Mouse (Mus musculus) erythroblast, adult 5-6 weeks (primary cell): ENCODE measurements around the gene Itgad. TPM values are rescaled to one million over a fixed set of nuclear protein-coding genes. Genes with fewer than 3 reads are reported as not detected.
A peak's percentile ranks its signal among the peaks of the same experiment; 100 is the strongest.

Experiments
- ATAC-seq: replicated peaks from 2 replicates; pipeline ENCODE4 v1.8.0; 2016; ENCODE audit warnings: moderate number of reproducible peaks, mild to moderate bottlenecking, moderate TSS enrichment, inconsistent platforms; ENCODE audit not compliant: poor library complexity, low FRiP score, severe bottlenecking
- total RNA-seq, 2 experiments: library from RNA; stranded (forward) in 1 of 2; stranded (reverse) in 1 of 2; fragments of 150-400 nt in 1 of 2; fragments of 200-764, 138-1000 nt in 1 of 2; gene quantifications; 2 replicates each; pipeline versions ENCODE4 v1.2.3 to v1.2.4; 2015 to 2017; ENCODE audit warnings: low replicate concordance in 2 of 2

Itgad gene
- total RNA-seq, 2 experiments from 2014 or later: 3.5 to 21.2 TPM

GRCm38 (mm10) chr7:128238991-128239390, 84.8 kb downstream of the Itgad start:
- ATAC-seq: peak; percentile 36; the same call in 1 of the 2 replicates

DNA sequence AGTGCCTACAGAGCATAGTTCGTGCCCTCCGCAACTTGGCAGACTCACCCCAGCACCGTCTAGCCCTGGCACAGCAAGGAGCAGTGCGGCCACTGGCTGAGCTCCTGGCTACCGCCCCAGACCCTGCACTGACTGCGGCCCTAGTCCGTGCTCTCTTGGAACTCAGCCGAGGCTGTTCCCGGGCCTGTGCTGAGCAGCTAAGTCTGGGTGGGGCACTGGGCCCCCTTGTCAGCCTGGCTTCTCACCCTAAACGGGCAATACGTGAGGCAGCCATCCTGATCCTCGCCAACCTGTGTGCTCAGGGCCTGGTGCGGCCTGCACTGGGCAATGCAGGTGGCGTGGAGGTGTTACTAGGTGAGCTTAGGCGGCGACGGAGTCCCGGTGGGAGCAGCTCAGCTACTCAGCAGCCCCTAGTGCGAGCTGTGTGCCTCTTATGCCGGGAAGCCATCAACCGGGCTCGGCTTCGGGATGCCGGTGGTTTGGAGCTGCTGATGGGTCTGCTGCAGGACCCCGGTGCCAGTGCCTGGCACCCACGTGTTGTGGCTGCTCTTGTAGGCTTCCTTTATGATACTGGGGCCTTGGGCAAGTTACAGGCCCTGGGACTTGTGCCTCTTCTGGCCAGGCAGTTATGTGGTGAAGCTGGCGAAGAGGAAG, 86.1 kb downstream of the Itgad start:
- ATAC-seq: no peak

DNA sequence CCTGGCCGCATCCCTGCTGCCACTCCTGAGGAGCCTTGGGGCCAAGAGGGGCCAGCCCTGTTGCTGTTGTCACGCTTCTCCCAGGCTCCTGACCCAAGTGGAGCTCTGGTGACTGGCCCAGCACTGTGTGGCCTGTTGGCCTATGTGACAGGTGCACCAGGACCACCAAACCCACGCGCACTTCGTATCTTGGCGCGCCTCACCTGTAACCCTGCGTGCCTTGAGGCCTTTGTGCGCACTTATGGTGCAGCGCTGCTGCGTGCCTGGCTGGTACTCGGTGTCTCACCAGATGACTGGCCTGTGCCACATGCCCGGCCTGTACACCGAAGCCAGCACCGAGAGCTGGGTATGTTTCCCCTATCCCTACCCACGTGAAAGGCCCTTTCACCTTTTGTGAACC, 88.2 kb downstream of the Itgad start:
- no peak for ATAC-seq

DNA sequence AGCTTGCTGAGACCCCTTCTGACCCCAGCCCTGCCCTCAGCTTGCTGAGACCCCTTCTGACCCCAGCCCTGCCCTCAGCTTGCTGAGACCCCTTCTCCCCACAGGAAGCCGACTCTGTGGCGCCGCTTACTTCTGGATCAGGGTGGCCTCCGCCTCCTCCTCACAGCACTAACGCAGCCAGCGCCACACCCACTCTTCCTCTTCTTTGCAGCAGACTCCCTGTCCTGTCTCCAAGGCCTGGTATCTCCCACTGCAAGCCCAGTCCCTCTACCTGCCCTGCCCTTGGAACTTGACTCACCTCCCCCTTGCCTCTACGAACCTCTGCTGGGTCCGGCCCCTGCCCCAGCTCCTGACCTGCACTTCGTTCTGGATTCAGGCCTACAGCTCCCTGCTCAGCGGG, 89.7 kb downstream of the Itgad start:
- no peak for ATAC-seq

- ATAC-seq: no peak
Observed at GRCm38 (mm10) chr7:128244410-128245025, 90.3 kb downstream of the Itgad start.

DNA sequence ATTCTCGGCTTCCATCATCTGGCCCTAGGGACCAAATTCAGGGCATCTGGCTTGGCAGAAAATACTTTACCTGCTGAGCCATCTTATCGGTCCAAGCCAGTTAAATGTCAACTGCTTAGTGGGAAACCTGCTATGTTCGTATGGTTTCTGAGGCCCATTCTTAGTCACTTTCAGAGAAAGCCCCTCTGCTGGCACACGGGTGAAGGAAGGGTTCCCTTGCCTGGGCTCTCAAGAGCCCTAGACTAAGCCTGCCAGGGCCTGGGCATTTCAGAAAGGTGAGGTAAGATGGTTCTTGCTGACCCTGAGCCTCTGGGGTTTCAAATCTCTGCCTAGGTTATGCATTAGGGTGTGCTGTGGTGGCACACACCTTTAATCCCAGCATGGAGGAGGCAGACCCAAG, 91.4 kb downstream of the Itgad start:
- ATAC-seq: no peak

- peak; percentile 40 for ATAC-seq
Observed at GRCm38 (mm10) chr7:128246496-128247391, 92.6 kb downstream of the Itgad start, which contains the start of gene Tgfb1i1. Gene Tgfb1i1, plus strand, starts transcription at chr7:128246812.

- ATAC-seq: peak; percentile 81
Observed at GRCm38 (mm10) chr7:128247443-128247842, 93.3 kb downstream of the Itgad start.

DNA sequence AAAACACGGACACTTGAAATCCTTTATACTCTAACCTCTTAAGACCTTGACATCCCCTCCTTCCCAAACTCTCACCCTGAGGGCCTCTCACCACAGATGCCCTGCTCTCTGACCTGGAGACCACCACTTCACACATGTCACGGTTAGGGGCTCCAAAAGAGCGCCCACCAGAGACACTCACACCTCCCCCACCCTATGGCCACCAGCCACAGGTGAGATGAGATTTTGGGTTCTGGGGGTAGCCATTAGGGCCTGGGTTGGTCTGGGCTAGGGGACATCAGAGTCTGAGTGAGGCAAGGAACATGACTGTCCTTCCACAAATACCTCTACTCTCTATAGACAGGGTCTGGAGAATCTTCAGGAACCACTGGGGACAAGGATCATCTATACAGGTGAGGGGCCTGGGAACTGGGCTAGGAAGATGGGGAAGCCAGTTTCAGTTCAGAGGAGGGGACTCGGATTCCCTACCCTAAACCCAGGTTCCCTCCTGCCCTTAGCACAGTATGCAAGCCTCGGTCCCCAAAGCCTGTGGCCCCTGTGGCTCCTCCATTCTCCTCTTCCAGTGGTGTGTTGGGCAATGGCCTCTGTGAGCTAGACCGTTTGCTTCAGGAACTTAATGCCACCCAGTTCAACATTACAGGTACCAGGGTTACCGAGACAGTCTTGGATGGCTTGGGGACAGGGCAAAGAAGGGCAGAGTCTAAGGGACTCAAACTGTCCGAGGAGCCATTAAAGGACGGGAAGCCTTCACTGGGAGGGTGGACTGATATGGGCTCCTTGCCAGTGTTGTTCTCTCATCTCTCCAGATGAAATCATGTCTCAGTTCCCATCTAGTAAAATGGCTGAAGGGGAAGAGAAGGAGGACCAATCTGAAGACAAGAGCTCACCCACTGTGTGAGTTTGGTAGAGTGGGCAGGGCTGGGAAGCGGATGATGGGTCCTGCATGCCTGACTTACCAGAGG, 94.2 kb downstream of the Itgad start:
- no peak for ATAC-seq

- 0 out of 2 replicates have a peak, but pooled peaks have one; percentile 31 for ATAC-seq
Observed at GRCm38 (mm10) chr7:128249998-128250397, 95.8 kb downstream of the Itgad start.

GRCm38 (mm10) chr7:128251946-128252345, 97.8 kb downstream of the Itgad start:
- ATAC-seq: no peak

GRCm38 (mm10) chr7:128252609-128253008, 98.4 kb downstream of the Itgad start:
- ATAC-seq: no peak

DNA sequence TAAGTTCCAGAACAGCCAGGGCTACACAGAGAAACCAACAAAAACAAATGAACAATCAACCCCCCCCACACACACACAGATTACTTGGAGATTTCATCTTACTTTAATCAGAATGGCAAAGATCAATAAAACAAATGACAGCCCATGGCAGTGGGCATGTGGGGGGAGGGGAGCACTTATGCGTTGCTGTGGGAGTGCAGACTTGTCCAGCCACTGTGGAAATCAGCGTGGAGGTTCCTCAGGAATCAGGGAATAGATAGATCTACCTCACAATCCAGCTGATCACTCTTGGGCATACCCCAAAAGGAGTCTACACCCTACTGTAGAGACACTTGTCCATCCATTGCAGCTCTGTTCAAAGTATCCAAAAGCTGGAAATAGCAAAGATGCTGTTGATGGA, 100.8 kb downstream of the Itgad start:
- no peak for ATAC-seq

DNA sequence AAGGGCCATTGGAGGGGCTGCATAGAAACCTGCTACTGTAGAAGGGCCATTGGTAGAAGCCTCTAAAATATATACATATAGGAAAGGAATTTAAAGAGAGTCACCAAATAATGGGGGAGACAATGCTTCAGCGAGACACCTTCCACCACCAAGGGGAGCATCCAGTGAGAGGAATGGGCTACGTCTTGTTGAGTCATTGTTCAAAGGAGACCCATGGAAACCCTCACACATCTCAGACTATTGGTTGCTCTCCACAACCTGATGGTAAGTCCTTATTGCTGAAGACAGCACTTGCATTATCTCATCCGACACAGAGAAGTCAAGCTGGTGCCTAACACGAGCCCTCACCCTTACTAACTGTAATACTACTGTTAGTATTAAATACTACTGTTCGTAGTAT, 101.6 kb downstream of the Itgad start:
- no peak for ATAC-seq

- no peak for ATAC-seq
Observed at GRCm38 (mm10) chr7:128256783-128257334, 102.7 kb downstream of the Itgad start.

GRCm38 (mm10) chr7:128265411-128265810, 111.2 kb downstream of the Itgad start, which contains the start of gene Slc5a2:
Gene Slc5a2, plus strand, starts transcription at chr7:128265657.
- ATAC-seq: no peak

DNA sequence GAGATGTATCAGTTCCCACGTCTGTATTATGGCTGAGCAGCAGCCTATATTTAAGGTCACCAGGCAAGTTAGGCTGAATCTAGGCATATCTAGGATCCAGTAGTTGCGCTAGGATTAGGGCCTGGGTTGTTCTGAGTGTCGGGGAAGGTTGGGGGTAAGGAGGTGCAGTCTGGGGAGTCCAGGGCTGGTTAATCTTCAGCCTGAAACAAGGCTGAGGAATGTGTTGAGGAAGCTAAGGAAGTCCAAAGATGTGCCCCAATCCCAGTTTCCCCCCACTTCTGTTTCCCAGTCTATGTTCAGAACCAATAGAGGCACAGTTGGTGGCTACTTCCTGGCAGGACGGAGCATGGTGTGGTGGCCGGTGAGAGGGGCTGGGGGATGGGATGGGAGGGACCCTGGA, 111.9 kb downstream of the Itgad start:
- no peak for ATAC-seq

GRCm38 (mm10) chr7:128267391-128267790, 113.2 kb downstream of the Itgad start:
- ATAC-seq: no peak

DNA sequence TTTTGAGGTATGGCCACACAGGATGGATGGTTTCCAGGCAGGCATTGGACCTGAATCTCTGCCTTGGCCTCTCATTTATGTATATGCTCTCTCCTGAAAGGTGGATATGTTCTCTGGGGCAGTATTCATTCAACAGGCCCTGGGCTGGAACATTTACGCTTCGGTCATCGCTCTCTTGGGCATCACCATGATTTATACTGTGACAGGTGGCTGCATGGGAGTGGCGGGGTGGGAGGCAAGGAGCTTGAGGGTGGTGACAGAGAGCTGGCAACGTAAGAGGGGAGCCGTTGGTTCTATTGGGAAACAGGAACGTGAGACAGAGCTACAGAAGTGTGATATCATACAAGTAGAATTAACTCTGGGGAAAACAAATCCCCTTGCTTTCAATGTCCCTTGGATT, 113.6 kb downstream of the Itgad start:
- no peak for ATAC-seq
